Mouse (Mus musculus) heart, embryonic 13.5 days (tissue): Measurements from ENCODE around the gene Sorbs1. TPM values are rescaled to one million over a fixed set of nuclear protein-coding genes. Genes with fewer than 3 reads are reported as not detected.

ENCODE experiments used
- ATAC-seq: fragments of 200-750 bp; cut with Nextera tagmentation; 2 replicates; pipeline ENCODE4 v1.8.0; 2017; ENCODE audit warnings: moderate TSS enrichment; ENCODE audit not compliant: insufficient number of reproducible peaks, low FRiP score, low TSS enrichment; ENCODE audit errors: extremely low read depth
- H3K27ac ChIP-seq: fragments of 300-500 bp; sonication (generic); replicated peaks from 2 replicates; pipeline ENCODE4 v1.5.1; 2015; ENCODE audit warnings: moderate library complexity, mild to moderate bottlenecking, inconsistent platforms
- H3K27me3 ChIP-seq: fragments of 300-500 bp; sonication (generic); replicated peaks from 2 replicates; pipeline ENCODE4 v1.6.1; 2015; ENCODE audit warnings: mild to moderate bottlenecking, inconsistent platforms
- H3K36me3 ChIP-seq: fragments of 300-500 bp; sonication (generic); 2 replicates; pipeline ENCODE4 v1.6.1; 2015; ENCODE audit warnings: mild to moderate bottlenecking, inconsistent platforms
- H3K4me1 ChIP-seq: fragments of 300-500 bp; sonication (generic); 2 replicates; pipeline ENCODE4 v1.6.1; 2015; ENCODE audit warnings: inconsistent platforms
- H3K4me2 ChIP-seq: fragments of 300-500 bp; sonication (generic); 2 replicates; pipeline ENCODE4 v1.6.1; 2015; ENCODE audit warnings: inconsistent platforms, mild to moderate bottlenecking, moderate library complexity
- H3K4me3 ChIP-seq: fragments of 300-500 bp; sonication (generic); 2 replicates; pipeline ENCODE4 v1.5.1; 2015; ENCODE audit warnings: moderate library complexity, mild to moderate bottlenecking, inconsistent platforms
- H3K9ac ChIP-seq: fragments of 300-500 bp; sonication (generic); 2 replicates; pipeline ENCODE4 v1.6.1; 2015; ENCODE audit warnings: inconsistent platforms, mild to moderate bottlenecking, moderate library complexity
- H3K9me3 ChIP-seq: fragments of 300-500 bp; sonication (generic); 2 replicates; pipeline ENCODE4 v1.6.1; 2016; ENCODE audit warnings: inconsistent platforms
- WGBS: fragments of 180-500 bp; shearing (Covaris S2); methylation state at CpG from one replicate; pipeline ENCODE4 v1.1.7; 2015; ENCODE audit warnings: mixed read lengths; 5-methylcytosine and 5-hydroxymethylcytosine counted together
- polyA plus RNA-seq: library from polyadenylated mRNA; unstranded; fragments of >200 nt; fragmentation: Nextera tagmentation; extraction: Ambion mirVana; gene quantifications from 2 replicates; pipeline ENCODE4 v1.2.1, GENCODE M21; 2015

Gene Sorbs1
- polyA plus RNA-seq, 1 experiment from 2014 or later: 65.4 TPM

DNA sequence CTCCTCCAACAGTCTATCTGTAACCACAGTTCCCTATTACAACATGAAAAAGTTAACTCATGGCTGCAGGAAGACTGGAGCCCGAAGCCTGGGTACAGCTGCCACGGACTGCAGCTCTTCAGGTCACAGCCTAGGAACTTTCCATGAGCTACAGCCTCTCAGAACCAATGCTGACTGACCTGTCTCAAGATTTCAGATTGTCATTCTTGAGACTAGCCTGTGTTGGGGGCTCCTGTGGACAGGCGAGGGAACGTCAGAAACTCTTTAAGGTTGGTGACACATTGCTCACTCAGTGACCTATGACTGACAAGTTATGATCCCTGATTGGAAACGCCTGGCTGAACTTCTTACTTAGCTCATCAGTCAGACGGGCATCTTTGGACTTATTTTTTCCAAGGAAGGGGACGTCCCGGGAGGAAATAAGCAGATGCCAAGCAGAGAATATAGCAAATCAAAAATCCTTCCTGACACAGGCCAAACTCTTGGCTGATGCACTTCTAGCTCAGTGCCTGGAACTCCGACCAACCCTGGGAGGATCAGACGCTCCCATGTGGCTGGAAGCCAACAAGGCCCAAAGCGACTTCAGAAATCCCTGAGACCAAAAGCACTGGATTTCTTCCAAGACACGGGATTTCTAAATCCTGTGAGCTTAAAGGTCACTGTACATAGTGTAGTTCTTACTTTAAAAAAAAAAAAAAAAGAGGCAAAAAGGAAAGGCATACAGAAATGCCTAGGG, 76.9 kb downstream of the Sorbs1 start:
- WGBS: 44% methylated on average over 12 of the region's 12 CpGs
- H3K27me3 ChIP-seq: no peaks in the 10 kb centered on the region
- no peak overlapping the region for H3K4me3 ChIP-seq
- peak overlapping the region; percentile 85 for H3K27ac ChIP-seq
- 0 out of 2 replicates have a peak overlapping the region, but pooled peaks have one; percentile 44 for H3K9ac ChIP-seq
- no peaks in the 10 kb centered on the region for H3K9me3 ChIP-seq
- H3K36me3 ChIP-seq: no peaks in the 10 kb centered on the region
- H3K4me1 ChIP-seq: peaks cover 94% of the 10 kb centered on the region
- no peak overlapping the region for H3K4me2 ChIP-seq
- ATAC-seq: no peak

DNA sequence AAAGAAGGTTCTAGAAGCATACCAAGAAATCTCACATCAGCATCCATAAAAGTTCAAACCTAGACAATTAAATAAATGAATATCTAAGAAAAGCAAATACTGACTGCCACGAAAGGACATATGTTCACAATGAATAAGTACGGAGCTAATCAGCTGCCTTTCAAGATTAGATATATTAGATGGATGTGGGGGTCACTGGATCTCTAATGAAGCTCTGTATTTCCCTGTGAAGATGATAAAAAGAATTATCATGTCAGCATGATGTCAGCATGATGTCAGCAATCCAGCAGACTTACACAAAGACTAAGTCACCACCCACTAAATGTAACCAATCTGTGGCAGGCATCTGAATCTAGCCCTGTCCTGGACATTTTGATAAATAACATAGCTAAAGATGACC, 77.8 kb downstream of the Sorbs1 start:
- H3K36me3 ChIP-seq: no peaks in the 10 kb centered on the region
- no peak overlapping the region for H3K4me3 ChIP-seq
- H3K27ac ChIP-seq: peak overlapping the region; percentile 93
- 66% methylated on average over 2 of the region's 2 CpGs for WGBS
- no peaks in the 10 kb centered on the region for H3K27me3 ChIP-seq
- no peak overlapping the region for H3K9ac ChIP-seq
- H3K4me2 ChIP-seq: no peak overlapping the region
- H3K4me1 ChIP-seq: peaks cover 96% of the 10 kb centered on the region
- no peak for ATAC-seq
- H3K9me3 ChIP-seq: no peaks in the 10 kb centered on the region

DNA sequence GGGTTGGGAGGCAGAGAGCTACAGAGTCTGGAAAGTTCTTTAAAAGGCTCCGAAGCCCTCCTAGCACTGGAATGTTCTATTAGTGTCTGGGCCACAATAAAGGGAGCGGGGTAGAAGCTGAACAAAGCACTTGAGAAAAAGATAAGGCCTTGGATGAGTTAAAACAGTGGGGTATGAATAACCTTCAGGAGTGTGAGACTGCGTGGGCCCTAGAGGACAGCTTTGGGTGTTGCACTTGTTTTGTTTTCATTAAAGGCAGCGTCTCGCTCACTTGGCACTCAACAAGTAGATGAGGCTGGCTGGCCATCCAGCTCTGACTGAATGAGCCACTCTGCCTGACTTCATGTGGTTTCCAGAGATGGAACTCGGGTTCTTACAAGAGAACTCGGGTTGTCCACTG, 78.5 kb downstream of the Sorbs1 start:
- peaks cover 96% of the 10 kb centered on the region for H3K4me1 ChIP-seq
- peak overlapping the region; percentile 93 for H3K27ac ChIP-seq
- no peak overlapping the region for H3K4me3 ChIP-seq
- no peaks in the 10 kb centered on the region for H3K36me3 ChIP-seq
- ATAC-seq: peak; percentile 22; the same call in 1 of the 2 replicates
- WGBS: 45% methylated on average over 7 of the region's 7 CpGs
- peak overlapping the region; percentile 3; the same call in 1 of the 2 replicates for H3K4me2 ChIP-seq
- peak overlapping the region; percentile 65; the same call in 1 of the 2 replicates for H3K9ac ChIP-seq
- H3K9me3 ChIP-seq: no peaks in the 10 kb centered on the region
- H3K27me3 ChIP-seq: no peaks in the 10 kb centered on the region

DNA sequence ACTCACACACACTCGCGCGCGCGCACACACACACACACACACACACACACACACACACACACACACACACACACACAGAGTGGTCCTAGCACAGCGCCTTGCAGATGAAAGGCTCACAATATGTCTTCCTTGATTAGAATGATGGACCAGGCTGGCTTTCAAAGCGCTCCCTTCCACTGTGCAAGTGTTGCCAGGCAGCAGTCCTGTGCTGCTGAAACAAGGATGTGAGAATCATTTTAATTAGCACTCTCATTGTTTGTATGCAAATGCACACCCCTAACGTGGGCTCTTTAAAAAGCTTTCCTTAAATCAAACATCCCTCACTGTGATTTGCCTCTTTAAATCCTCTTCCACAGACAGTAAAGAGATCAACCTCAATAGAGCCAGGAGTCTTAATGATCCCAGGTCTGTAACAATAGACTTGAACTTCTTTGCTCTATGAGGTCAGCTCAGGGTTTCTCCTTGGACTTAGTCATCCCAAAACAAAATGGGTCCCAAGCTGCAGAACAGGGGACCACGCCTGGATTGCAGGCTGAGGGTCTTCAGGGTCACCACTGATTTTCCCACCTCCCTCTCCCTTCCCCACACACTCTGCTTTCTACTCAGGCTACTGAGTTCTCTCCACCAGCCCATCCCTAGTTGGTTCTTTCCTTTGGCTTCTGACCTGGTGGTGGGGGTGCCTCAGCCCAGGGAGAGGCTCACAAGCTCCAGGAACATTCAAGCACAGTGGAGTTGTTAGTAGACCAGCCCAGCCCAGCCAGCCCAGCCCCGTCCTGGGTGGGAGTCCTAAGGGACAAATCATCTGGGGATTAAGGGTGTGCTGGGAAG, 79.3 kb downstream of the Sorbs1 start:
- Histone ChIP-seq H3K27ac (peak overlapping the region; percentile 93), H3K36me3 (no peaks in the 10 kb centered on the region), H3K4me2 (no peak overlapping the region), H3K27me3 (no peaks in the 10 kb centered on the region), H3K9me3 (no peaks in the 10 kb centered on the region), H3K4me1 (peaks cover 100% of the 10 kb centered on the region), H3K4me3 (no peak overlapping the region), H3K9ac (peak overlapping the region; percentile 65)
- WGBS: 86% methylated on average over 10 of the region's 10 CpGs
- ATAC-seq: 0 out of 2 replicates have a peak, but pooled peaks have one; percentile 35

DNA sequence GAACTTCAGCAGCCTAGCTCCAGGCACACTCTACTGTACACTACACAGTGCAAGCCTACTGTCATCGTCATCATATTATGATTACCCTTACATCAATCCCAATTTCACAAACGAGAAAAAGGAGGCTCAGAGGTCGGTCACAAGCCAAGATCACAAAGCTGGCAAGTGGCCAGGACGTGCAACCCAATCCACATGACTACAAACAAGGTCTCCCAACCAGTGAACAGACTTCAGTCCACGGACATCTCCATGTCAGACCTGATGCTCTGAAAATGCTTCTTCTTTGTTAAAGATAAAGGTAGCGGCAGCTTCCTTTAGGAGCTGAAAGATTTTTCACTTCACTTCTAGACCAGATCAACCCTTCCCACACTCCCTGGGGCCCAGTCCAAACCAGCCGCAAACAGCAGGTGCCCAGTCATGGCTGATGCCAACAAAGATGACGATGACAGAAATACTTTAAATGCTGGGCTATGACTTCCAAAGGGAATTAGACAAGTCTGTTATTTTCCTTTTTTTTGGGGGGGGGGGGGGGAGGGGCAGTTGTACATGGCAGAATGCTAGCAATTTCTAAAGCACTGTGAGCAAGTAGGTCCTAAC, 80.2 kb downstream of the Sorbs1 start:
- Histone ChIP-seq H3K4me1 (peaks cover 98% of the 10 kb centered on the region), H3K36me3 (no peaks in the 10 kb centered on the region), H3K27ac (peak overlapping the region; percentile 55), H3K9ac (no peak overlapping the region), H3K9me3 (no peaks in the 10 kb centered on the region), H3K4me3 (no peak overlapping the region), H3K27me3 (no peaks in the 10 kb centered on the region), H3K4me2 (no peak overlapping the region)
- ATAC-seq: no peak
- WGBS: 62% methylated on average over 8 of the region's 8 CpGs

DNA sequence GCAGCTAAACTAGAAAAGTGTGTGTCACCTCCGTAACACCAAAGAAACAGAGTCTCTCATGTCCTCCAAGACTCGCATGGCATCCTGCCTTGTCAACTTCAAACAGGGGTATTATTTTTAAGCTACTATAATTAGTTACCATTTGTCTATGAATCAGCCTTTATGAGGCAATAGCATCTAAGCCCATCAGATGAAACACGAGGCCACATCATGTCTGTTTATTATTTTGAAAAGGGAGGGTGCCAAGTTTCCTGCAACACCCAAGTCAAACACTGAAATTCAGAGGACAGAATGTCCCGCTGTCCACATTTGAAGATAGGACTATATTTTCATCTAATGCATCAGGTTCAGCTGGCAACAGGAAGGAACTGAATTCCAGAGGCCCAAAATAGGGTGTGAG, 81.6 kb downstream of the Sorbs1 start:
- no peak for ATAC-seq
- Histone ChIP-seq H3K27me3 (no peaks in the 10 kb centered on the region), H3K9ac (no peak overlapping the region), H3K36me3 (no peaks in the 10 kb centered on the region), H3K9me3 (no peaks in the 10 kb centered on the region), H3K4me3 (no peak overlapping the region), H3K4me1 (peaks cover 86% of the 10 kb centered on the region), H3K4me2 (0 out of 2 replicates have a peak overlapping the region, but pooled peaks have one; percentile 0), H3K27ac (peak overlapping the region; percentile 55)
- WGBS: 35% methylated on average over 4 of the region's 4 CpGs

DNA sequence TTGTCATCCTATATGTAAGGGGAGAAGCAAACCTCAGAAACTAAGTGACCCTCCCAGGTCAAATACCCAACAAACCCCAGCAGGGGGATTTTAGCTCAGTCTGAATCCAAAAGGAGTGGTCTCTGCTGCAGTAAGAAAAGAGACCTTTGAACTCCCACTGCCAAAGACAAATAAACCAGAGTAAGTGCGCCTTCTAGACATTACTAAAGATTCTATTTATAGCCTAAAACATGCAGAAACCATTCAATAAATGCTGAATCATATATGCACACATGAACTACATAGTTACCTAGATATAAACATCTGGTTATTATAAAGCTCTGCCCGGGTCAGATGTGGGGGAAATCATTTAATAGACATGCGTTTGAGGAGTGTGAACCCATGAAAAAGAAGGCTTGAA, 84.0 kb downstream of the Sorbs1 start:
- Histone ChIP-seq H3K27ac (0 out of 2 replicates have a peak overlapping the region, but pooled peaks have one; percentile 3), H3K4me1 (peaks cover 84% of the 10 kb centered on the region), H3K4me3 (no peak overlapping the region), H3K9ac (no peak overlapping the region), H3K9me3 (no peaks in the 10 kb centered on the region), H3K27me3 (no peaks in the 10 kb centered on the region), H3K36me3 (no peaks in the 10 kb centered on the region), H3K4me2 (no peak overlapping the region)
- ATAC-seq: no peak
- WGBS: 77% methylated on average over 3 of the region's 3 CpGs

DNA sequence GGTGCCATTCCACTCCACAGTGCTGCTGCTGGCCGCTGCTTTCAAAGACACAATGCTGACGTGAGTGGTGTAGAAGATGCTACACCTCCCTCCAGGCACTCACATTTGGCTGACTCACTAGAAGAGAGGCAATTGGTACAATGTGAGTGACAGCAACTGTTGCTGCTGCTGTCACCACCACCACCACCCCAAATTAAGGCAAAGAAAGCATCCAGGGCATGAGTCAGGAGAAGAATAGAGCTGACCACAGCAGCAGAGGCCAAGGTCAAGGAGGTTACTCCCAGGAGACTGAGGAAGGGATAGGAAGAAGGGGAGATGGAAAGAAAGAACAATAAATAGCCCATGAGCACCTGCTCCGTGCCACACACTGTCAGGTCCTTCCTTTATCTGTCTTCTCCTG, 84.4 kb downstream of the Sorbs1 start:
- Histone ChIP-seq H3K4me2 (no peak overlapping the region), H3K9me3 (no peaks in the 10 kb centered on the region), H3K36me3 (no peaks in the 10 kb centered on the region), H3K4me3 (no peak overlapping the region), H3K27me3 (no peaks in the 10 kb centered on the region), H3K27ac (0 out of 2 replicates have a peak overlapping the region, but pooled peaks have one; percentile 3), H3K9ac (no peak overlapping the region), H3K4me1 (peaks cover 84% of the 10 kb centered on the region)
- 56% methylated on average over 3 of the region's 3 CpGs for WGBS
- no peak for ATAC-seq

DNA sequence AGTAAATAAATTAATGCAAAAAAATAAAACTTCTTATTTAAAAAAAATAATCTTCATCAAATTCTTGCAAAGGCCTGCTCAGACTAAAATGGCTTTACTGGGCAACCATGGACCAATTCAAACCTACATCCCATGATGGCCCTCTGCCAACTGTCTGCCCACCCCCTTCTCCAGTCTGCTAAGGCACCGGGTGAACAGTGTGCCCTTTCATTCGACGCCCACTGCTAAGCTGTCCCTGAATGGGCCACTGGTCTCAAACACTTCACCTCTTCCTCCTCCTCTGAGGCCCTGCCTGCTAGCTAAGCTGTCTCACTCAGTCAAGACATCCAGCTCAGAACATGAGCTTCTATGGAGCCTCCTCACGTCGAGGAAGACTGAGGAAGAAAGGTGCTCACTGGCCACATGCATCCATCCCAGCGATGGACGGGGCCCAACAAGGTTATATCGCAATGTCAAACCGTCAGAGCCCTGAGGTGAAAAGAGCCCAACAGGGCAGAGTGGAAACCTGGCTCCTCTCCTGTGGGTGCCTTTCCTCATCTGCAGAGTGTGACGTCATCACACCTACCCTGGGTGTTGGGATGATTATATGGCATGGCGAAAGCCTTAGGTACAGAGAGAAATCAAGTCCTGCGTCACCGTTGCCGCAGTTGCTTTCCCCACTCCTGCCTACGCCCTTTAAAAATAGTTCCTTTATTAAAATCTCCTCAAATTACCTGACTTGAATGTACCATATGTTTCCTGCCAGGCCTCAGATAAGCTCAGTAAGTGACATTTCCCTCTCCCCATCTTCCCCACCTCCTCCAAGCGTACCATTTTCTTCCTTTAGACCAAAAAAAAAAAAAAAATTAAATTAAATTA, 87.2 kb downstream of the Sorbs1 start:
- H3K4me2 ChIP-seq: no peak overlapping the region
- ATAC-seq: no peak
- H3K27ac ChIP-seq: peak overlapping the region; percentile 84
- H3K9ac ChIP-seq: peak overlapping the region; percentile 21; the same call in 1 of the 2 replicates
- no peaks in the 10 kb centered on the region; the same call in 1 of the 2 replicates for H3K36me3 ChIP-seq
- H3K27me3 ChIP-seq: no peaks in the 10 kb centered on the region
- H3K4me1 ChIP-seq: peaks cover 71% of the 10 kb centered on the region
- WGBS: 72% methylated on average over 16 of the region's 16 CpGs
- H3K4me3 ChIP-seq: no peak overlapping the region
- no peaks in the 10 kb centered on the region for H3K9me3 ChIP-seq

DNA sequence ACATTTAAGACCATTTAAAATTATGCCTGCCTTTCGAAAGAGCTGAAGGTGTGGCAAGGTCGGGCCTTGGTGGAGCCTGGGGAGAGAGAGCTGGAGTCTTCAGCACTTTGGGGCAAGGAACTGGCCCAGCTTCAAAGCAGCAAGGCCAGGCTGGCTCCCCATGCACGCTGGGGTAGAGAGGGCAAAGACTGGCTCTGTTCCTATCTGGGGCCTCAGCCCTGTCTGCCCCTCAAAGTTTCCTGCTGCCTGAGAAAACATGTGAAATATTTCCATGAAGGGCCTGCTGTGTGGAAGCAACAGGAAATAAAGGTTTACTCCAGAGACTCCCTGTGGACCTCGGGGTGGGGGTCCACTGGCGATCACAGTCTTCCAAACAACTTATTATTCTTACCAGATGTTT, 88.3 kb downstream of the Sorbs1 start:
- Histone ChIP-seq H3K4me3 (no peak overlapping the region), H3K27ac (peak overlapping the region; percentile 84), H3K4me2 (no peak overlapping the region), H3K9ac (peak overlapping the region; percentile 33), H3K36me3 (no peaks in the 10 kb centered on the region; the same call in 1 of the 2 replicates), H3K27me3 (no peaks in the 10 kb centered on the region), H3K4me1 (peaks cover 70% of the 10 kb centered on the region), H3K9me3 (no peaks in the 10 kb centered on the region)
- ATAC-seq: no peak
- 22% methylated on average over 5 of the region's 5 CpGs for WGBS
